Mouse (Mus musculus) thymus, adult 2 months (tissue): ENCODE data around the gene Rsu1. TPM values are rescaled to one million over a fixed set of nuclear protein-coding genes. Genes with fewer than 3 reads are reported as not detected.

Source experiments
- DNase-seq: peaks from one replicate; pipeline ENCODE4 v3.0.0; 2021
- H3K27ac ChIP-seq: fragments of 200-500 bp; 2 replicates; pipeline ENCODE4 v1.5.1; 2012; ENCODE audit warnings: low read length, control low read depth; ENCODE audit not compliant: control insufficient read depth, insufficient read depth
- H3K27me3 ChIP-seq: fragments of 200-500 bp; 2 replicates; pipeline ENCODE4 v1.6.1; 2012; ENCODE audit warnings: mild to moderate bottlenecking, low read length, moderate library complexity, mixed read lengths; ENCODE audit not compliant: control insufficient read depth, insufficient read depth
- H3K36me3 ChIP-seq: fragments of 200-500 bp; 2 replicates; pipeline ENCODE4 v1.6.1; 2012; ENCODE audit warnings: mild to moderate bottlenecking, low read length, moderate library complexity; ENCODE audit not compliant: control insufficient read depth, insufficient read depth
- H3K4me1 ChIP-seq: fragments of 200-500 bp; replicated peaks from 2 replicates; pipeline ENCODE4 v1.6.1; 2012; ENCODE audit warnings: low read length; ENCODE audit not compliant: control insufficient read depth, insufficient read depth
- H3K4me3 ChIP-seq: fragments of 200-500 bp; 2 replicates; pipeline ENCODE4 v1.5.1; 2012; ENCODE audit warnings: mild to moderate bottlenecking, low read length, control low read depth, moderate library complexity; ENCODE audit not compliant: control insufficient read depth, insufficient read depth
- CTCF ChIP-seq: fragments of 200-500 bp; IDR thresholded peaks from 2 replicates; pipeline ENCODE4 v1.5.1; 2012; ENCODE audit warnings: mild to moderate bottlenecking, control low read depth, low read length, moderate library complexity, borderline replicate concordance; ENCODE audit not compliant: control insufficient read depth, poor library complexity, insufficient read depth; ENCODE audit errors: extremely low read depth
- POLR2A ChIP-seq: fragments of 200-500 bp; IDR thresholded peaks from 2 replicates; pipeline ENCODE4 v1.6.1; 2012; ENCODE audit warnings: mild to moderate bottlenecking, low read length, control low read depth, moderate library complexity; ENCODE audit not compliant: control insufficient read depth, poor library complexity, insufficient read depth; ENCODE audit errors: extremely low read depth
- WGBS: fragments of 180-500 bp; shearing (Covaris S2); methylation state at CpG from one replicate; pipeline ENCODE4 v1.1.7; 2018; 5-methylcytosine and 5-hydroxymethylcytosine counted together
- polyA plus RNA-seq: library from polyadenylated mRNA; depleted of rRNA; stranded (reverse); fragments of >200 nt; gene quantifications from 2 replicates; pipeline ENCODE4 v1.2.3, GENCODE M21; 2012

Gene Rsu1
- polyA plus RNA-seq, 1 experiment = 43.0 TPM

DNA sequence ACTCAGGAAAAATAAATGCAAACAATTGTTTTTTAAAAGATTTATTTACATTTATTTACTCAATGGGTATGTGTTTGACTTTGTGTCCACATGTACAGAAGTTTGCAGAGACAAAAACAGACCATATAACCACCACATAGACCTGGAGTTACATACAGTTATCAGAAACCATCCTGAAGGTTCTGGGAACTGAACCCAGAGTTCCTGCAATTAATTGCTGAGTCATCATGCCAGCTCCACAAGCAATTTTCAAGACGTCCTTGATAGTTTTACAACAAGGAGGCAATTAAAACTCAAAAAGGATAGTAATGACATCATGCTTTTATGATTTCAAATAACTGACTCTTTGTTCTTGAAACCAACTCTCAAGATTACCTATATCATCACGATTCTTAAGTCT lies 109.5 kb downstream of the Rsu1 start:
- no peak overlapping the region for H3K4me3 ChIP-seq
- no peak for DNase-seq
- no peak overlapping the region for H3K27ac ChIP-seq
- H3K36me3 ChIP-seq = no peaks in the 10 kb centered on the region
- WGBS = 92% methylated on average over 2 of the region's 2 CpGs
- TF ChIP-seq POLR2A (no peak), CTCF (no peak)
- no peaks in the 10 kb centered on the region for H3K27me3 ChIP-seq
- no peaks in the 10 kb centered on the region for H3K4me1 ChIP-seq

DNA sequence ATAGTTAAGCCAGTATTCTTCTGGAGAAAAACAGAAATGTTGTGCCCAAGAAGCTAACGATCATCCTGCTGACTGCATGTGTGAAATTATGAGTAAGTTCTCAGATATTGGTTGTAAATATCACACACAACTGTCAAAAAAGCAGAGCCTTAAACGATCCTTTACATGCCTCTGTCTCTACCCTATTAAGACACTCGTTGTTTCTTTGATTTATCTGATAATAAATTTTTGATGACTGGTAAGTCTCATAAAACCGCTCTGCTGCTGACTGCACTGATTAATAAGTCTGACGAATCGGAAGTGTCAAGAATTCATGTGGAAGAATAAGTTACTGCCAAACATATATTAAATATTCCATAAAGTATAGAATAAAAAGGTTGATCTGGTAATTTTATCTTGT lies 126.0 kb downstream of the Rsu1 start:
- DNase-seq = no peak
- TF ChIP-seq POLR2A (no peak), CTCF (no peak)
- H3K27ac ChIP-seq = no peak overlapping the region
- H3K36me3 ChIP-seq = no peaks in the 10 kb centered on the region
- H3K4me3 ChIP-seq = no peak overlapping the region
- H3K27me3 ChIP-seq = no peaks in the 10 kb centered on the region
- WGBS = 97% methylated on average over 6 of the region's 6 CpGs
- H3K4me1 ChIP-seq = no peaks in the 10 kb centered on the region

DNA sequence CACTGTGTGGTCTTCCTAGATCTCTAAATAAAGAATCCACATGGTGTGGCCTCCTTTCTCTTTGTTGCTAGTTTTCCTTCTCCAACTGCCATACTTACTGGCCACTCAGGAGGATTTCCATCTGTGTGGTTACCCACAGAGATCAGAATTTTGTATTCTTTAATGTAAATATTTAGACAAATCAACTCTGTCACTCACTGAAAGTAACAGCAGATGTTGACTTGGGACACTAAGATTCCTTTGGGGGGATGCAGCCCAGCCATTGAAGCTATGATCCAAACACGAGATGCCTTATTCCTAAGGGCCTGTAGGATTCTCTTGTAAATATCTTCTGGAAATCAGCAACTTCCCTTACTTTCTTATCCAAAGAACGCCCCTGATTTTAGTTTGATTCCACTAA lies 136.3 kb downstream of the Rsu1 start:
- H3K27ac ChIP-seq = no peak overlapping the region
- no peak overlapping the region for H3K4me3 ChIP-seq
- WGBS = 99% methylated on average over 2 of the region's 2 CpGs
- no peaks in the 10 kb centered on the region for H3K36me3 ChIP-seq
- no peak for DNase-seq
- no peak for TF ChIP-seq CTCF
- TF ChIP-seq POLR2A = no peak
- H3K4me1 ChIP-seq = no peaks in the 10 kb centered on the region
- H3K27me3 ChIP-seq = no peaks in the 10 kb centered on the region

DNA sequence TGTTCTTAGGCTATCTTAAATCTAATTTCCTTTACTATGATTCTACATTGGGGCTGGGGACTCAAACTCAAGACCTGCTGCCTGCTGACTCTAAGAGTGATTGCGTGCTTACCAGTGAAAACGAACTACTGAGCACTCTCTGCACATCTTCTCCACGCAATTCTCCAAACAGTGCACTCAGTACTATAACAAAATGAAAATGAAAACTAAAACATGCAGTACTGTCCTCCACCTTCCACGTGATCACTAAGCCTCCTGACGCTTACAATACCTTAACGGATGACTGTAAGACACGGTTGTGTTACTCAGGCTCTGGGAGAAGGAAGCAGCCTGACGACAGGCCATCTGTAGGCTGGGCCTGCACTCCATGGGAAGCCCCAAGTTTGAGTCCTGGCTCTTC lies 138.4 kb downstream of the Rsu1 start:
- H3K27me3 ChIP-seq = no peaks in the 10 kb centered on the region
- H3K4me3 ChIP-seq = no peak overlapping the region
- no peak for TF ChIP-seq CTCF
- TF ChIP-seq POLR2A = no peak
- no peak for DNase-seq
- H3K4me1 ChIP-seq = peaks cover 2% of the 10 kb centered on the region; the same call in 1 of the 2 replicates
- 90% methylated on average over 8 of the region's 8 CpGs for WGBS
- no peaks in the 10 kb centered on the region for H3K36me3 ChIP-seq
- H3K27ac ChIP-seq = peak overlapping the region; percentile 29

DNA sequence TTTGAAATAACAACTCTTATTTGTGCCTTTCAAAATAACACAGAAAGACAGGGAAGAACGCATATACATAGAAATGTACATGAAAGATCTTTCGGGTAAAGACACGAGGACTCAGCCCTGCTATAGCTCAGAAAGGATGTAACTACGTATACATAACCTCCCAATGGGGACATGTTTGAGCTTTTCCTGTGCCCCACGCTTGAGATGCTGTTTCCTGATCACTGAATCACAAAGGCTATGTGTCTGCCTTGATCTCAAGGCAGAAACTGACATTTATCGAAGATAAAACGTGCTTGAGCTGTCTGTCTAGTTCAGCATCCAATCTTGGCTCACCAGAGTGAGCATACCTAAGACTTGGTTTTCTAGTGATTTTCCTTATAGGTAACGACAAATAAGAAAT lies 138.8 kb downstream of the Rsu1 start:
- Histone ChIP-seq H3K4me3 (no peak overlapping the region), H3K4me1 (peaks cover 2% of the 10 kb centered on the region; the same call in 1 of the 2 replicates), H3K36me3 (no peaks in the 10 kb centered on the region), H3K27ac (no peak overlapping the region), H3K27me3 (no peaks in the 10 kb centered on the region)
- peak; percentile 4 for DNase-seq
- TF ChIP-seq POLR2A (no peak), CTCF (no peak)
- WGBS = 84% methylated on average over 8 of the region's 8 CpGs

DNA sequence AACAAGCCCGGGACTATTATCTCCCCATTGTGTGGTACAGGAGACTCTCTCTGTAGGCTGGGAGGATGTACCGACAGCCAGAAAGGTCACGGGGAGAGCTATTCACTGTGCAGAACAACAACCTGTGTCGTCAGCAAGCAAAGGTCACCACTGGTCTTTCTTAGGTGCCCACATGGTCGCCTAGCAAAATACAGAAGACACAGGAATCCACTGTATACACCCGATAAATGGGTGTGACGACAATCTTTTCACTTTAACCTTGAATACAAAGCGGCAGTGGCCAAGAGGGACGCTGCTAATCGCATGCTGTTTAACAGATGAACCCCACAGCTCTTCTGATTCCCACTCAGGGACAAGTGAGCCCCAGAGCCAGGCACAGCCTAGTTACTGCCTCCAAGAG lies 141.4 kb downstream of the Rsu1 start:
- no peak for DNase-seq
- peaks cover 2% of the 10 kb centered on the region; the same call in 1 of the 2 replicates for H3K4me1 ChIP-seq
- WGBS = 96% methylated on average over 10 of the region's 10 CpGs
- no peak overlapping the region for H3K27ac ChIP-seq
- H3K4me3 ChIP-seq = no peak overlapping the region
- no peak for TF ChIP-seq CTCF
- TF ChIP-seq POLR2A = no peak
- H3K27me3 ChIP-seq = no peaks in the 10 kb centered on the region
- H3K36me3 ChIP-seq = no peaks in the 10 kb centered on the region

DNA sequence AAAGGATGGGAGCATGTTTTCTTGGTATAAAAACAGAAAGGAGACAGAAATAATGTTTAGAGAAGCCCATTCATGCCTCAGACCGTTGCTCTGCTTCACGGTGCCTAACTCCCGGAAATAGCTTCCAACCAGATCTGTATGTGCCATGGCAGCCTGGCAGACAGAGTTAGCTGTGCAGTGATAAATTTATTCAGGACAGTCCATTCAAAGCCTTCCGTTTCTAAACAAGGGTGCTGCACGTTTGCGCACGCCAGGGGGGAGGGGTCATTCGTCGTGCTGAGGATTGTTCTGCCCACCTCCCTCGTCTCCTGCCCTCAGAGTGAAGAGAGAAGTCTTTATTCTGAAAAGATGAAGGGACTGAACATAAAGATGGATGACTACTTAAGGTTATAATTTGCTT lies 141.9 kb downstream of the Rsu1 start:
- Histone ChIP-seq H3K27me3 (no peaks in the 10 kb centered on the region), H3K27ac (no peak overlapping the region), H3K4me1 (peaks cover 2% of the 10 kb centered on the region; the same call in 1 of the 2 replicates), H3K4me3 (no peak overlapping the region), H3K36me3 (no peaks in the 10 kb centered on the region)
- no peak for DNase-seq
- TF ChIP-seq CTCF (no peak), POLR2A (no peak)
- WGBS = 94% methylated on average over 10 of the region's 10 CpGs
